Mouse (Mus musculus) hindbrain, embryonic 16.5 days (tissue): ENCODE measurements around the gene Gstt1. TPM values are rescaled to one million over a fixed set of nuclear protein-coding genes. Genes with fewer than 3 reads are reported as not detected.
A peak's percentile ranks its signal among the peaks of the same experiment; 100 is the strongest.

Experiments used
- ATAC-seq: fragments of 200-750 bp; cut with Nextera tagmentation; 2 replicates; pipeline ENCODE4 v1.8.0; 2017; ENCODE audit warnings: moderate TSS enrichment, moderate library complexity
- H3K27ac ChIP-seq: fragments of 300-500 bp; sonication (generic); 2 replicates; pipeline ENCODE4 v1.5.1; 2014; ENCODE audit warnings: low read depth, mild to moderate bottlenecking, control low read depth, low read length, moderate library complexity
- H3K27me3 ChIP-seq: fragments of 300-500 bp; sonication (generic); replicated peaks from 2 replicates; pipeline ENCODE4 v1.6.1; 2014; ENCODE audit warnings: low read length; ENCODE audit not compliant: control insufficient read depth, insufficient read depth
- H3K36me3 ChIP-seq: fragments of 300-500 bp; sonication (generic); 2 replicates; pipeline ENCODE4 v1.6.1; 2014; ENCODE audit warnings: mild to moderate bottlenecking, low read length, moderate library complexity, mixed read lengths; ENCODE audit not compliant: control insufficient read depth, insufficient read depth
- H3K4me1 ChIP-seq: fragments of 300-500 bp; sonication (generic); 2 replicates; pipeline ENCODE4 v1.6.1; 2014; ENCODE audit warnings: low read depth, low read length; ENCODE audit not compliant: control insufficient read depth, insufficient read depth
- H3K4me2 ChIP-seq: fragments of 300-500 bp; sonication (generic); 2 replicates; pipeline ENCODE4 v1.6.1; 2014; ENCODE audit warnings: mild to moderate bottlenecking, low read length, control low read depth, moderate library complexity
- H3K4me3 ChIP-seq: fragments of 300-500 bp; sonication (generic); 2 replicates; pipeline ENCODE4 v1.5.1; 2014; ENCODE audit warnings: mild to moderate bottlenecking, low read length, control low read depth, moderate library complexity
- H3K9ac ChIP-seq: fragments of 300-500 bp; sonication (generic); 2 replicates; pipeline ENCODE4 v1.6.1; 2014; ENCODE audit warnings: low read depth, mild to moderate bottlenecking, control low read depth, low read length, moderate library complexity
- H3K9me3 ChIP-seq: fragments of 300-500 bp; sonication (generic); 2 replicates; pipeline ENCODE4 v1.6.1; 2014; ENCODE audit warnings: mild to moderate bottlenecking, low read length, moderate library complexity; ENCODE audit not compliant: control insufficient read depth
- WGBS: fragments of 180-500 bp; shearing (Covaris S2); extraction: QIAGEN DNeasy Blood & Tissue Kit; methylation state at CpG from one replicate; pipeline ENCODE4 v1.1.7; 2014; 5-methylcytosine and 5-hydroxymethylcytosine counted together
- polyA plus RNA-seq: library from polyadenylated mRNA; unstranded; fragments of >200 nt; fragmentation: Nextera tagmentation; extraction: Ambion mirVana; gene quantifications from 2 replicates; pipeline ENCODE4 v1.2.1, GENCODE M21; 2015

The Gstt1 gene
- polyA plus RNA-seq, 1 experiment from 2014 or later: 21.9 TPM

DNA sequence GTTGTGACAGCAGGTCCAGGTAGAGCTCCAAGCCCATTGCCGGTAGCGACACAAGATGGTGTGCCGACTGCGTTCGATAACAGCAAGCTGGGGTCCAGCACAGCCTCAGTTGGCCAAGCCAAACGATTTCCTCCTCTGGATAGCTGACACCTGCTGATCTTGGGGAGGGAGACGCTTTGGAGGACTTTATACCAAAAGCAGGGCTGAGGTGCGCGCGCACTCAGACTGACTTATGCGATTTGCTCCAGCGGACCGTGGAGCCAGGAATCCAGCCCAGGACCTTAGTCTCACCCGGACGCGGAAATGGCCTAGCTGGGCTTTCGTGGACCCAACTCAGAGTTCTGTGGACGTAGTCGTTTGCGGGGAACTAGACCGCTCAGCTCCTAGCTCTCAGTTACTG, 35.9 kb upstream of the Gstt1 start:
- peak overlapping the region; percentile 50 for H3K9ac ChIP-seq
- H3K36me3 ChIP-seq: no peaks in the 10 kb centered on the region
- ATAC-seq: no peak

DNA sequence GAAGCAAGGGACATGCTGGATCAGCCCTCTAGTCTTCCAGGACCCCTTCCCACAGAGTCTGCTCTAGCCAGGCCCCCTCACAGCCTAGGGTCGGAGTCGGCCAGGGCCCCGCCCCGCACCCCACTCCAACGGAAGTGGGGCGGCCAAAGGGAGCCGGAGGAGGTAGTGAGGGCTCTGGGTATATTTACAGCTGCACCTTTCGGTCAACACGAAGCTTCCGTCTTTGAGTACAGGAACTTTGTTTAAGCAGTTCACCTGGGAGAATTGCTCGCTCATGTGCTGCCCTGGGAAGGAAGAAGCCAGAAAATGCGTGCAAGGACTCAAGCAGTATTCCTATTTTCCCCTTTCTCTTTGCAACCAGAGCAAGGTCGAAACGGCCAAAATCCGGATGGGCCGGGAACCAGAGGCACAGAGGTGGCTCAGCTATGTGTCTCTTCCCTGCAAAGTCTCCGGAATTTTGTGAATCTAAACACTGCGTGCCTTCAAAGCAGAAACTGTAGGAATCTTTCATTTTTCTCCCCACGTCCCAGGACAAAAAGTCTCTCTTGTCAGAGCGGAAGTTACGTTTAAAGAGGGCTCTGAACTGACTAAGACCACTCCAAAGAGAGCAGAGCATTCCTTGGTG, 35.2 kb upstream of the Gstt1 start:
- Histone ChIP-seq H3K9ac (peak overlapping the region; percentile 50), H3K9me3 (no peaks in the 10 kb centered on the region), H3K36me3 (no peaks in the 10 kb centered on the region), H3K4me2 (peak overlapping the region; percentile 72), H3K27me3 (no peaks in the 10 kb centered on the region; the same call in none of the 2 replicates), H3K27ac (no peak overlapping the region), H3K4me1 (peaks cover 23% of the 10 kb centered on the region), H3K4me3 (peak overlapping the region; percentile 44)
- WGBS: 21% methylated on average over 21 of the region's 21 CpGs
- ATAC-seq: no peak

More for the DNA sequence above, 35.9 kb upstream of the Gstt1 start:
- peak overlapping the region; percentile 72 for H3K4me2 ChIP-seq
- no peaks in the 10 kb centered on the region; the same call in none of the 2 replicates for H3K27me3 ChIP-seq
- peak overlapping the region; percentile 44 for H3K4me3 ChIP-seq
- H3K4me1 ChIP-seq: peaks cover 23% of the 10 kb centered on the region
- no peaks in the 10 kb centered on the region for H3K9me3 ChIP-seq
- no peak overlapping the region for H3K27ac ChIP-seq
- WGBS: under 1% methylated on average over 21 of the region's 21 CpGs

DNA sequence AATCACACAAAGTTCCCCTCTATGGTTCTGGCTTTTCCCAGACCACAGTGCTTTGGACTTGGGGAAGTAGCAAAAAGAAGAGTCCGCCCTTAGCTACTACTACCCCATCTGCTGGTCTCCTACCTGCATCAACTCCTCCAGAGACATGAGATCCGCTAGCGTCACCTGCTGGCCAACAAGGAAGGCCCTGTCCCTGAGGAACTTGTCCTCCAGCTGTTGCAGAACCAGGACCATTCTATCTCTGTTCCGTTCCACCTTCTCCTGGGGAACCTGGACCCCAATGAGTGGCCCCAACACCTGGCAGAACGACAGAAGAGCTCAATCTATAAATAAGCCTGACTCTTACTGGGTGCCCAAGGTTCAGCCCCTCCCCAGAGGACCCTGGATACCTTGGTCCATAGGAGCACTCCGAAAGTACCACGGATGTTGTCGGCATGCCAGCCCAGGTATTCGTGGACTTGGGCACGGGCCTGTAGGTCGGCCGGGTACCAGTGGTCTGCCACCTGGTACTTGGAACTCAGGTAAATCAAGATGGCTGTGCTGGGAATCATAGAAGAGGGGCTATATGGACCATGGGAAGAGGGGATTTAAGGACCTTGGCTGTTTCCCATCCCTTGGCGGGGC, 34.0 kb upstream of the Gstt1 start:
- Histone ChIP-seq H3K4me3 (no peak overlapping the region), H3K4me1 (peaks cover 15% of the 10 kb centered on the region), H3K4me2 (no peak overlapping the region), H3K27me3 (no peaks in the 10 kb centered on the region; the same call in none of the 2 replicates), H3K9ac (no peak overlapping the region), H3K9me3 (no peaks in the 10 kb centered on the region), H3K27ac (no peak overlapping the region), H3K36me3 (no peaks in the 10 kb centered on the region)
- ATAC-seq: no peak
- 70% methylated on average over 13 of the region's 13 CpGs for WGBS

- H3K4me2 ChIP-seq: no peak overlapping the region
- ATAC-seq: no peak
- no peaks in the 10 kb centered on the region; the same call in none of the 2 replicates for H3K27me3 ChIP-seq
- H3K4me1 ChIP-seq: peaks cover 7% of the 10 kb centered on the region
- no peaks in the 10 kb centered on the region for H3K36me3 ChIP-seq
- no peak overlapping the region for H3K9ac ChIP-seq
- H3K27ac ChIP-seq: no peak overlapping the region
- H3K9me3 ChIP-seq: no peaks in the 10 kb centered on the region
- WGBS: 90% methylated on average over 2 of the region's 2 CpGs
- H3K4me3 ChIP-seq: no peak overlapping the region
Observed at GRCm38 (mm10) chr10:75830275-75830670, 31.9 kb upstream of the Gstt1 start.

GRCm38 (mm10) chr10:75829529-75830274, 31.3 kb upstream of the Gstt1 start:
- H3K36me3 ChIP-seq: no peaks in the 10 kb centered on the region
- H3K27me3 ChIP-seq: no peaks in the 10 kb centered on the region; the same call in none of the 2 replicates
- peaks cover 7% of the 10 kb centered on the region for H3K4me1 ChIP-seq
- no peak for ATAC-seq
- H3K9me3 ChIP-seq: no peaks in the 10 kb centered on the region
- no peak overlapping the region for H3K9ac ChIP-seq
- H3K27ac ChIP-seq: no peak overlapping the region
- no peak overlapping the region for H3K4me2 ChIP-seq
- 88% methylated on average over 2 of the region's 2 CpGs for WGBS
- no peak overlapping the region for H3K4me3 ChIP-seq

GRCm38 (mm10) chr10:75828500-75828931, 30.1 kb upstream of the Gstt1 start:
- Histone ChIP-seq H3K4me3 (no peak overlapping the region), H3K27ac (no peak overlapping the region), H3K9ac (no peak overlapping the region), H3K9me3 (no peaks in the 10 kb centered on the region), H3K4me1 (no peaks in the 10 kb centered on the region; the same call in 1 of the 2 replicates), H3K27me3 (no peaks in the 10 kb centered on the region; the same call in none of the 2 replicates), H3K36me3 (no peaks in the 10 kb centered on the region), H3K4me2 (no peak overlapping the region)
- ATAC-seq: peak; percentile 90

GRCm38 (mm10) chr10:75827668-75828360, 29.4 kb upstream of the Gstt1 start:
- no peak overlapping the region for H3K4me3 ChIP-seq
- no peaks in the 10 kb centered on the region for H3K36me3 ChIP-seq
- no peak overlapping the region for H3K27ac ChIP-seq
- 94% methylated on average over 4 of the region's 4 CpGs for WGBS
- no peak overlapping the region for H3K4me2 ChIP-seq
- no peaks in the 10 kb centered on the region; the same call in 1 of the 2 replicates for H3K4me1 ChIP-seq
- no peak overlapping the region for H3K9ac ChIP-seq
- no peaks in the 10 kb centered on the region for H3K27me3 ChIP-seq
- peak; percentile 64 for ATAC-seq
- no peaks in the 10 kb centered on the region for H3K9me3 ChIP-seq

- ATAC-seq: no peak
- Histone ChIP-seq H3K4me1 (no peaks in the 10 kb centered on the region; the same call in 1 of the 2 replicates), H3K4me3 (no peak overlapping the region), H3K27me3 (no peaks in the 10 kb centered on the region), H3K36me3 (no peaks in the 10 kb centered on the region), H3K4me2 (no peak overlapping the region), H3K9me3 (no peaks in the 10 kb centered on the region), H3K27ac (no peak overlapping the region), H3K9ac (no peak overlapping the region)
- WGBS: 87% methylated on average over 4 of the region's 4 CpGs
Observed at GRCm38 (mm10) chr10:75824530-75824929, 26.1 kb upstream of the Gstt1 start.
